27 mouse cellular contexts compared by ENCODE assay signal in genomic region chr1:174270643-174271042, GRCm38 (mm10). TPM values are rescaled to one million over a fixed set of nuclear protein-coding genes. Genes with fewer than 3 reads are reported as not detected.
DNase-seq lines count a peak whose midpoint lies in the region; ATAC-seq and TF ChIP-seq lines count a peak whose summit lies in the region.
"Had no signal": no experiment of that assay in that cellular context is flagged by ENCODE, and none has a peak within 500 bp of the region (broad histone marks: within the 10 kb centered on the region; RNA-seq: fewer than 3 reads in every experiment).

No protein-coding gene starts in this region.

- H3K4me2 ChIP-seq in intestine, embryonic 15.5 days (replicated peaks) = no peak overlapping the region
- no peak overlapping the region for H3K4me2 ChIP-seq in intestine, postnatal 0 days (replicated peaks; ENCODE audit: low read depth)
- H3K4me2 ChIP-seq in midbrain, embryonic 11.5 days = no peak overlapping the region
- H3K4me2 ChIP-seq in midbrain, postnatal 0 days (ENCODE audit: low read depth, low read length, poor library complexity, severe bottlenecking) = no peak overlapping the region
- no peak overlapping the region for H3K4me2 ChIP-seq in intestine, embryonic 16.5 days (ENCODE audit: low read depth, low read length)

- H3K9me3 ChIP-seq in intestine, embryonic 15.5 days = no peaks in the 10 kb centered on the region
- H3K9me3 ChIP-seq in intestine, postnatal 0 days (ENCODE audit: control insufficient read depth) = no peaks in the 10 kb centered on the region
- H3K9me3 ChIP-seq in midbrain, embryonic 11.5 days (ENCODE audit: control insufficient read depth, low read length) = no peaks in the 10 kb centered on the region
- H3K9me3 ChIP-seq in midbrain, postnatal 0 days (ENCODE audit: low read length) = no peaks in the 10 kb centered on the region
- no peaks in the 10 kb centered on the region for H3K9me3 ChIP-seq in intestine, embryonic 16.5 days (ENCODE audit: control insufficient read depth, low read length)
- H3K9me3 ChIP-seq: G1E had no signal

- no peak for TF ChIP-seq POLR2A in lung, adult 2 months (IDR thresholded peaks at IDR 0.05; ENCODE audit: borderline replicate concordance, extremely low read depth, low read depth, low read length)

- ATAC-seq in intestine, embryonic 15.5 days = 0 out of 2 replicates have a peak, but pooled peaks have one; percentile 56
- ATAC-seq in intestine, postnatal 0 days = no peak
- no peak for ATAC-seq in midbrain, embryonic 11.5 days (ENCODE audit: low FRiP score)
- ATAC-seq in midbrain, postnatal 0 days (ENCODE audit: low FRiP score) = no peak
- peak; percentile 66 for ATAC-seq in intestine, embryonic 16.5 days
- ATAC-seq: activated CD4-positive, CD25-positive, alpha-beta regulatory T cell, adult 4 months; CD4-positive, CD25-positive, alpha-beta regulatory T cell, adult 4 months; Patski had no signal

- TF ChIP-seq CTCF in intestine, postnatal 0 days (IDR thresholded peaks at IDR 0.05; ENCODE audit: low read depth) = no peak
- TF ChIP-seq CTCF in midbrain, postnatal 0 days (IDR thresholded peaks at IDR 0.05) = no peak
- TF ChIP-seq CTCF in lung, adult 2 months (IDR thresholded peaks at IDR 0.05; ENCODE audit: insufficient read depth, low read length) = no peak

- H3K9ac ChIP-seq in intestine, embryonic 15.5 days = no peak overlapping the region
- no peak overlapping the region for H3K9ac ChIP-seq in intestine, postnatal 0 days (ENCODE audit: low read depth, low read length)
- no peak overlapping the region for H3K9ac ChIP-seq in midbrain, embryonic 11.5 days (ENCODE audit: low read length)
- no peak overlapping the region for H3K9ac ChIP-seq in midbrain, postnatal 0 days (replicated peaks; ENCODE audit: low read length, poor library complexity, severe bottlenecking)
- H3K9ac ChIP-seq in intestine, embryonic 16.5 days (ENCODE audit: low read depth, low read length) = no peak overlapping the region

- H3K27me3 ChIP-seq in intestine, embryonic 15.5 days (replicated peaks) = no peaks in the 10 kb centered on the region
- H3K27me3 ChIP-seq in intestine, postnatal 0 days (replicated peaks; ENCODE audit: control insufficient read depth, insufficient read depth, low read length) = no peaks in the 10 kb centered on the region
- no peaks in the 10 kb centered on the region for H3K27me3 ChIP-seq in midbrain, embryonic 11.5 days (ENCODE audit: control insufficient read depth, insufficient read depth, low read length)
- H3K27me3 ChIP-seq in midbrain, postnatal 0 days (ENCODE audit: insufficient read depth, low read length) = no peaks in the 10 kb centered on the region
- no peaks in the 10 kb centered on the region for H3K27me3 ChIP-seq in intestine, embryonic 16.5 days (replicated peaks; ENCODE audit: control insufficient read depth, insufficient read depth, low read length)
- H3K27me3 ChIP-seq: CH12.LX, Patski had no signal

- WGBS in intestine, embryonic 15.5 days = 76% methylated on average over 3 of the region's 3 CpGs
- 64% methylated on average over 3 of the region's 3 CpGs for WGBS in intestine, postnatal 0 days
- WGBS in midbrain, embryonic 11.5 days = 84% methylated on average over 3 of the region's 3 CpGs
- WGBS in midbrain, postnatal 0 days = 85% methylated on average over 3 of the region's 3 CpGs
- WGBS in intestine, embryonic 16.5 days = 67% methylated on average over 3 of the region's 3 CpGs
- WGBS in lung, adult 2 months = 57% methylated on average over 3 of the region's 3 CpGs

- H3K4me1 ChIP-seq in intestine, embryonic 15.5 days (replicated peaks) = no peaks in the 10 kb centered on the region
- no peaks in the 10 kb centered on the region for H3K4me1 ChIP-seq in intestine, postnatal 0 days (replicated peaks; ENCODE audit: control insufficient read depth, insufficient read depth, low read length)
- no peaks in the 10 kb centered on the region for H3K4me1 ChIP-seq in midbrain, embryonic 11.5 days (ENCODE audit: control insufficient read depth, insufficient read depth, low read length)
- H3K4me1 ChIP-seq in midbrain, postnatal 0 days (ENCODE audit: insufficient read depth, low read length) = no peaks in the 10 kb centered on the region
- 0 out of 2 replicates have a peak, but pooled peaks cover 2% of the 10 kb centered on the region for H3K4me1 ChIP-seq in intestine, embryonic 16.5 days (ENCODE audit: control insufficient read depth, insufficient read depth, low read length)
- H3K4me1 ChIP-seq in lung, adult 2 months (ENCODE audit: control insufficient read depth, insufficient read depth, low read length) = no peaks in the 10 kb centered on the region

- no peak overlapping the region for H3K27ac ChIP-seq in intestine, embryonic 15.5 days
- no peak overlapping the region for H3K27ac ChIP-seq in intestine, postnatal 0 days (ENCODE audit: low read depth, low read length)
- no peak overlapping the region for H3K27ac ChIP-seq in midbrain, embryonic 11.5 days (ENCODE audit: low read depth, low read length)
- no peak overlapping the region for H3K27ac ChIP-seq in midbrain, postnatal 0 days (ENCODE audit: low read depth, low read length)
- H3K27ac ChIP-seq in intestine, embryonic 16.5 days (ENCODE audit: low read length) = no peak overlapping the region

- DNase-seq in midbrain, embryonic 11.5 days (ENCODE audit: low spot score, missing footprints) = peak; percentile 60
- DNase-seq in midbrain, postnatal 0 days (ENCODE audit: low spot score) = no peak
- DNase-seq in lung, adult 2 months = no peak
- DNase-seq: adrenal gland, adult 2 months; adrenal gland, adult 8-10 months; adrenal gland, postnatal 10 days; adrenal gland, postnatal 14 days; adrenal gland, postnatal 25 days; adrenal gland, postnatal 36 days; B cell, adult 2 months; cerebellum, adult 11 months; cerebellum, adult 11-12 months; cerebellum, adult 18-20 months had no signal

- H3K4me3 ChIP-seq in intestine, embryonic 15.5 days (replicated peaks) = no peak overlapping the region
- H3K4me3 ChIP-seq in intestine, postnatal 0 days (ENCODE audit: low read depth, low read length) = no peak overlapping the region
- no peak overlapping the region for H3K4me3 ChIP-seq in midbrain, embryonic 11.5 days (ENCODE audit: low read depth, low read length)
- no peak overlapping the region for H3K4me3 ChIP-seq in midbrain, postnatal 0 days (ENCODE audit: low read depth, low read length)
- H3K4me3 ChIP-seq in intestine, embryonic 16.5 days (ENCODE audit: low read length) = no peak overlapping the region
- H3K4me3 ChIP-seq in lung, adult 2 months (replicated peaks; ENCODE audit: extremely low read depth, low read depth, low read length) = no peak overlapping the region

- no peaks in the 10 kb centered on the region for H3K36me3 ChIP-seq in intestine, embryonic 15.5 days
- H3K36me3 ChIP-seq in intestine, postnatal 0 days (ENCODE audit: control insufficient read depth, insufficient read depth) = no peaks in the 10 kb centered on the region
- no peaks in the 10 kb centered on the region for H3K36me3 ChIP-seq in midbrain, embryonic 11.5 days (ENCODE audit: control insufficient read depth, insufficient read depth, low read length)
- no peaks in the 10 kb centered on the region for H3K36me3 ChIP-seq in midbrain, postnatal 0 days (ENCODE audit: insufficient read depth, low read length)
- no peaks in the 10 kb centered on the region for H3K36me3 ChIP-seq in intestine, embryonic 16.5 days (ENCODE audit: control insufficient read depth, insufficient read depth, low read length)
- H3K36me3 ChIP-seq: G1E had no signal

RNA-seq across cellular contexts. Expression of gene Olfr419, which starts 18.8 kb away (rescaled TPM):
- not detected in 2 replicates for polyA plus RNA-seq in intestine, embryonic 15.5 days (2015; fragmentation: Nextera tagmentation; extraction: Ambion mirVana)
- polyA plus RNA-seq in intestine, postnatal 0 days (2015; fragmentation: Nextera tagmentation; extraction: Ambion mirVana) = not detected in 2 replicates
- not detected in 2 replicates for polyA plus RNA-seq in midbrain, embryonic 11.5 days (2014; fragmentation: Nextera tagmentation; extraction: Ambion mirVana)
- not detected in 2 replicates for total RNA-seq in midbrain, postnatal 0 days (2014; rRNA removed)
- not detected in 2 replicates for polyA plus RNA-seq in midbrain, postnatal 0 days (2015; fragmentation: Nextera tagmentation; extraction: Ambion mirVana)
- polyA plus RNA-seq in intestine, embryonic 16.5 days (2015; fragmentation: Nextera tagmentation; extraction: Ambion mirVana) = not detected in 2 replicates
- polyA plus RNA-seq in lung, adult 2 months (2012; rRNA removed) = not detected in 2 replicates
- total RNA-seq: adrenal gland, adult 18-20 months; adrenal gland, adult 2 months; adrenal gland, adult 8-10 months; adrenal gland, postnatal 10 days; adrenal gland, postnatal 14 days; adrenal gland, postnatal 25 days; adrenal gland, postnatal 36 days; adrenal gland, postnatal 4 days; CH12.LX; MEL had no signal
- polyA plus RNA-seq: activated CD4-positive, CD25-positive, alpha-beta regulatory T cell, adult 4 months; adrenal gland, adult 2 months; brain, embryonic 14.5 days; C2C12; CD4-positive, CD25-positive, alpha-beta regulatory T cell, adult 4 months; G1E; Patski had no signal

RNA-seq across cellular contexts. Expression of gene Mptx1, which starts 59.7 kb away (rescaled TPM):
- polyA plus RNA-seq in intestine, embryonic 15.5 days (2015; fragmentation: Nextera tagmentation; extraction: Ambion mirVana) = 3.4 and 7.3 TPM in 2 replicates
- polyA plus RNA-seq in intestine, postnatal 0 days (2015; fragmentation: Nextera tagmentation; extraction: Ambion mirVana) = 71.5 and 126 TPM in 2 replicates
- polyA plus RNA-seq in midbrain, embryonic 11.5 days (2014; fragmentation: Nextera tagmentation; extraction: Ambion mirVana) = not detected in 2 replicates
- not detected in 2 replicates for total RNA-seq in midbrain, postnatal 0 days (2014; rRNA removed)
- polyA plus RNA-seq in midbrain, postnatal 0 days (2015; fragmentation: Nextera tagmentation; extraction: Ambion mirVana) = not detected in 2 replicates
- 17.3 and 26.7 TPM in 2 replicates for polyA plus RNA-seq in intestine, embryonic 16.5 days (2015; fragmentation: Nextera tagmentation; extraction: Ambion mirVana)
- polyA plus RNA-seq in lung, adult 2 months (2012; rRNA removed) = 1.2 TPM in 1 of 2 replicates, not detected in the other
- total RNA-seq: adrenal gland, adult 18-20 months; adrenal gland, adult 2 months; adrenal gland, adult 8-10 months; adrenal gland, postnatal 10 days; adrenal gland, postnatal 14 days; adrenal gland, postnatal 25 days; adrenal gland, postnatal 36 days; adrenal gland, postnatal 4 days; CH12.LX; ES-E14; G1E; MEL had no signal
- polyA plus RNA-seq: activated CD4-positive, CD25-positive, alpha-beta regulatory T cell, adult 4 months; adrenal gland, adult 2 months; brain, embryonic 14.5 days; C2C12; CD4-positive, CD25-positive, alpha-beta regulatory T cell, adult 4 months; G1E; Patski had no signal

Comparison
In these comparisons a context has a peak if more than half of its experiments do, and no peak if none do; other contexts are left out.
1. ATAC-seq: peak in intestine, embryonic 15.5 days (single experiment) and intestine, embryonic 16.5 days (single experiment); none in intestine, postnatal 0 days (single experiment), midbrain, embryonic 11.5 days (single experiment) and midbrain, postnatal 0 days (single experiment).